Mouse (Mus musculus) layer of hippocampus, adult 8-10 months (tissue): Measurements from ENCODE around the gene Slc22a23. TPM values are rescaled to one million over a fixed set of nuclear protein-coding genes. Genes with fewer than 3 reads are reported as not detected.
A peak's percentile ranks its signal among the peaks of the same experiment; 100 is the strongest.

Experiments used
- DNase-seq, 2 experiments: peaks; one replicate each; pipeline ENCODE4 v3.0.0; 2022; ENCODE audit warnings: low spot score in 2 of 2
- total RNA-seq, 4 experiments: library from RNA; stranded (reverse); gene quantifications; 2 replicates each; pipeline ENCODE4 v1.2.4; 2022

Slc22a23 gene
- total RNA-seq, 4 experiments from 2014 or later: 32.3 to 41.6 (median 36.4) TPM

DNA sequence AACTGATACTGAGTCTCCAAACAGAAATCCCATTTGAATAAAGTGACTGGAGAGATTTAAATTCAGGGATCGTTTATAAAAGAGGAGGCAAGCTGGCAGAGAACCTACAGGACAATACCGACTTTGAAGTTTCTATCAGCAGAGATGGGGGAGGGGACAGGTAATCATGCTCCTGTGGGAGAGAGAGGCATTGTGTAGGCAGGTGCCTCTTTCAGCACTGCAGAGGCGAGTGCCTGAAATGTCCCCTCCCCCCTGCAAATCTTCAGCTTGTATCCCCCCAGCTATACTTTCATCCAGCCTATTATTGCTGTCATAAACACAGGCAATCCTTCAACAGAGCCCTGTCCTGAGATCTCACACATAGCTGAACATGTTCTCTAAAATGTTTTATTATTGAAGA is 43.4 kb downstream of the Slc22a23 start:
- no peak for DNase-seq

DNA sequence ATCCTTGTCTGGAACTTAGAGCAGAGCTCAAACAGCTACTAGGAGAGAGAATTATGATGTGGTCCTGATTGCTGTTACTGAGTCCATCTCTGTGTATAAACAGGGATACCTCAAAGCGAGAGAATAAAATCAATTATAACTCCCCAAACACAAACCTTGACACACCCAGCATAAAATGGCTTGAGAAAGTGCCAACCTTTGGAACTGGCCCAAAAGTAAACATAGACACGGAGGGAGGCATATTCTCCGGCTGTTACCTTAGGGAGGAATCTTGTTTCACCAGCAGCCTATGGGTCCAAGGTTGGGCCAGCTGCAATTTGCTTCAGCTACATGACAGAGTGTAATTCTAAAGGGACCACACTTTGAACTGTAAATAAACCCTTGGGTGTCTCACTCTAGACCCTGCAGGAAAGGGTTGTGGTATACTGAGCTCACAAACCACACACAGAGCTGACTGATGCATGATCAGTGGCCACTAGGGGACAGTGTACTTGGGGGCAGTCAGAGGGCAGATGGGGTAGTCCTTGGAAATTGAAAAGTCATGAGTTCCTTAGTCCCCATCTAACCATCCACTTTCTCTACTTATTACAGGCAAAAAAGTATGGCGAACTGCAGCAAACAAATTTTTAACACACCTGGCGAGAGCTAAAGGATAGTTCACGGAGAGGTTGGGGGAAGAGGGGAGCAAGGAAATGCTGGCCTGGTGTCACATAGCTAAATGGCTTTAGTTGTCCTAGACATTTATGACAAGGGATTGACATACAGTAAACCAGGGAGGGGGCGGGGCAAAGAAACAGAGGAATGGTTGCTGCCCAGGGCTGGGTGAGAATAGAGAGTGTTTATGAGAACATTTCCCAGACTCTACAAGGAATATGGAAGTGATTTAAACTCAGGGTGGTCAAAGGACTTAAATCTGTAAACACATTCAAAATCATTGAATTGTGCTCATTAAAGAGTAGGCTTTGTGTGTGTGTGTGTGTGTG is 45.3 kb downstream of the Slc22a23 start:
- DNase-seq: no peak

DNA sequence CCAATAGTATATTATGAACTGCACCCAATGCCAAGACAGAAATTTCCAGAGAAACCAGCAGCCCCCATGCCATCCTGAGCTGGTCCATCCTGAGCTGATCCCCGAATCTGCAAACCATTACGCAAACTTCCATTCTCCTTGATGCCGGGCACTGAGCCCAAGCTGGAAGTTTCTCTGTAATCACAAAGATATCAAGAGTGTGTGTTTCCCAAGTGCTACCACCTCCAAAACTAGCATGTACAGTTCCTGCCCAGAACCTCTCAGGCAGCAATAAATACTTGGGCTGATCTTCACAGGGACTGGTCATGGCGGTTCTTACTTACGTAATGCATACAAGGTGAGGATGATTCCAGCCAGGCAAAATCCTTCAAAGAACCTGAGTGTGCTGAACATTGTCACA is 46.3 kb downstream of the Slc22a23 start:
- no peak for DNase-seq

DNA sequence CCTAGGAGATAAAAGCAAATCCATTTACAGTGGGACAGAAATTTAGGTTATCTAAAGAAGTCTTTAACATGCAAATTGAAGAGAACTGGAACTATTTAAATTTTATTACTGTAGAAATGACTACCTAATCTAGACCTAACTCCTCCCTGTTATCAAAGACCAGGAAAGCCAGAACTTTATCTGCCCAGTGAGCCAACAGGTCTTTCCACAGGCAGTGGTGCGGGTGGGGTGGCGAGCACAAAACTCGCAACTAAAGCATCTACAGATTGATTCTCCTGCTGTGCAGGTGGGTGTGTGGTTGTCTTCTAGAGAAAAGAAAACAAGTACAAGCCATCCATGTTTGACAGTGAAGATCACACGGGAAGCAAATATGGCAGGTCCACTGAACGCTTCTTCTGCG is 46.9 kb downstream of the Slc22a23 start:
- DNase-seq: no peak

DNA sequence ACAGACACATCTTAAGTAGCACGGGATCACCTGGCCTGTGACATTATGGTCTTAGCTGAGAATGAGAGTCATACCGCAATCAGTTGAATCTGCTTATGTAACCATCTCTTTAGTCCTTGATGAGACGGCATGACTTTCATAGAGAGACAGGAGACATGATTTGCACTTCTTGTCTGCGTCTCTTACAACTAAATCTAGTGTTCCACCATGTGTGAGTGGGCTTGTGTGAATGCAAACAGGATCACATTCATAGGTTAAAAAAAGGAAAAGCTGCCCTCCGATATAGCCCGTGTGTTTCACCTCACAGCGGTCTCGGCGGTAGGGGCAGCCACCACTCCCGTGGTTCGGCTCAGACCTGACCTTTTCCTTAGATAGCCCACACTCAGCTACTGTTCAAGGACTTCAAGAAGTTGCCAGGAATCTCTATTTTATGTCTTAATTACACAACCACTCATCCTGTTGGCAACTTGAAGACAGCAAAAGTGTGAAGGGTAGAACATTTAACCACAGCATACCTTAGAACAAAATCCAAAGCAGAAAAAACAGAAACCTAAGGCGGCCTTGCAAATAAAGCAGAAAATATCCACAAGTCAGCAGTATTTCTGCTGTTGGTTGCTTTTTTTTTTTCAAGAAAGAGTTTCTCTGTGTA is 49.1 kb downstream of the Slc22a23 start:
- no peak for DNase-seq

GRCm38 (mm10) chr13:34294212-34294611 is 50.8 kb downstream of the Slc22a23 start:
- no peak for DNase-seq

GRCm38 (mm10) chr13:34292042-34292441 is 52.9 kb downstream of the Slc22a23 start:
- DNase-seq: no peak

GRCm38 (mm10) chr13:34290346-34290745 is 54.6 kb downstream of the Slc22a23 start:
- DNase-seq: no peak

DNA sequence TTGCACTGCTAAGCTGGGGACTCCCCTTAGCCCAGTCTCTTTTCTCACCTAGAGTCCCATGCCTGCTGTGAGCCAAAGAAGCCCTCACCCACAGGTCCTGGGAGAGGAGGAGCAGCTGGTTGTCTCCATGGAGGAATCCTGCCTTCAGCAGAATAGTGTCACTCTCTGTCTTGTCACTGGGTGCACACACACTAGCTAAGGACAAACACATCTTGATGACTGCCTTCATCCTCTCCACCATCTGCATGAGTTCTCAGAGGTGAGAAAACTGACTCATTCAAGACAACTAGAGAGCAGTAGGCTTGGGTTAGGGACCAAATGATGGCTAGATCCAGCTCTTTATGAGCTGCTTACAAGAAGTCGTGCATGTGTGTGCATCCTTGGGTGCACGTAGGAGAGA is 55.4 kb downstream of the Slc22a23 start:
- no peak for DNase-seq

GRCm38 (mm10) chr13:34288129-34288528 is 56.9 kb downstream of the Slc22a23 start:
- DNase-seq: no peak

- no peak for DNase-seq
These were observed 57.3 kb downstream of the Slc22a23 start for GRCm38 (mm10) chr13:34287601-34288083.

GRCm38 (mm10) chr13:34281360-34281759 is 63.6 kb downstream of the Slc22a23 start:
- DNase-seq: no peak

DNA sequence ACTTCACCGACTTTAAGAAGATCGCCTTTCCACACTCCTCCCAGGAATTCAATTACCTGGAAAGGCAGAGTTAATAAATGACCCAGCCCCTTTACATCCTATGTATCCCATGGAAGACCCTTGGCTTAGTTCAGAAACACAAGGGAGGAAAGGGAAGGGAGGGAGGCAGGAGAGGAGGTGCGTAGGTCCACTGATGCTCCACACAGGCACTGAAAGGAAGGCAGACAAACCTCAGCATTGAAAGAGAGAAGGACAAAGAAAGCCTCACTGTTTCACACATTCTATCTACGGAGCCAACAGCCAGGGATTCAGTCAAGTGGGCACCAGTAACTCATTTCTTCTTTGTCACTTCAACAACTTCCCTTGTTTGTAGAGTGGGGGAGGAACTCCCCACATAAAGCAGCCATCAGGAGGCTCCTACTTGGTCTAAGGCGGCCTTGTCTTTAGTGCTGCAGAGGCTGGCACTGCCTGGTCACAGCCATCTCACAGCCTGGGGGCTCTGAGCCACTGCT is 66.2 kb downstream of the Slc22a23 start:
- DNase-seq: peak; percentile 45 to 60

DNA sequence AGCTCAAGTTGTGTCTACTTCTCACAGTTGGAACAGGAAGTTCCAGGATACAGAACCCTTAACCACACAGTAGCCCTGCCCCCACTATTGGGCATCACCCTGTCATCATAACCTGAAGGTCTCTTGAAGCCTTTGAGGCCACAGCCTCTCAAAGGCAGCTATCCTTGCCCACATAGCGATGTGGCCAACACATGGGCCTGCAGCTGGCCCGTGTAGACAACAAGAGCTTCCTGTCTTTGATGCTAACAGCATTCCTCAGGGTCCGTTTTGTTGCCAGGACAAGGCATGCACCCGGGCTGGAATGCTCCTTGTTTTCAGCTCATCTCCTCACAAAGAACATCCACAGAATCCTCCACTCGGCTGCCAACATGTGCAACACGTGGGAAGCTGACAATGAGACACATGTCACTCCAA is 66.7 kb downstream of the Slc22a23 start:
- peak; percentile 52 to 75 for DNase-seq

DNA sequence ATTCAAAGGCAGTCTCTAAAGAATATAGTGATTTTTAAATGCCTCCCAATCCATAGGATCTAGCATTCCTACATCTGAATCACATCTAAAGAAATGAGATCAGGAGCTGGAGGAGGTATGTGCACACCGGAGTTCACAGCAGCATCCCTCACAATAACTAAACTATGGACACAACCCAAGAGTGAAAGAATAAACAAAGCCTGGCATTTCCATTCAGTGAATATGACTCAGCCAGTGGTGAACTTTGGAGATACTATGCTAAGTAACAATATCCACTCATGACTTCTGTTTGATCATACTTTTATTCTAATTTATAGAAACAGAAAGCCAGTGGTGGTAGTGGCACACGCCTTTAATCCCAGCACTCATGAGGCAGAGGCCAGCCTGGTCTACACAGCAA is 67.4 kb downstream of the Slc22a23 start:
- DNase-seq: no peak

DNA sequence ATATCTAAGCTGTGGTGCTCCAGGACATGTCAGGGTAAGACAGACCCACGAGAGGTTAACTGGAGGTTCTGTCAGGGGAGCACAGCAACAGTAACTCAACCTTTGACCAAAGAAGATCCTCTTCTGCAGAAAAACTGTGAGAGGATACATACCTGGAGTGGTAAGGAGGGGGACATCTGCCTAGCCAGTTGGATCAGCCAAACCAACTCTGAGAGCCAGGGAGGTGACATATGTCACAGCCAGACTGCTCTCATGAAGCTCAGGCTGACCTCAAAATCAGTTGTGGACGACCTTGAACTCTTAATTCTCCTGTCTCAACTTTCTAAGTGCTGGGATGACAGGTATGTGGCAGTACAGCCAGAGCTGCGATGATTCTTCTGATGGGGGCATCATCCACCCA is 68.0 kb downstream of the Slc22a23 start:
- no peak for DNase-seq

DNA sequence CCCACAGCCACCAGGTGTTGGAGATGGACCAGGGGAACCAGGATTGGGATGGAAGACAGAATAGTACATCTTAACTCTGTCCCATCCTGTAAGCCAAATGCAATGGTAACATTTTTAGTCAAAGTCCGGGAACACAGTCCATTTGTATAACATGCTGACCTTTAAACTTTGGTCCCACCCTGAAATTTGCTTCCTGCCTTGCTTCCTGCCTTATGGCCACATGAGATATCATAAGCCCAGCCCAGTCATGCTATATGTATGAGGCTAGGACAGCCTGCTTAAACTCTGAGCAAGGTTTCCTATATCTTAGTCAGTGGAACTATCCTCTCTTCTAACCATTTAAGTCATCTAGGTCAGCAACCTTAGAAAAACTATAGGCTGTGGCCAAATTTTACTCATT is 70.1 kb downstream of the Slc22a23 start:
- no peak for DNase-seq

- DNase-seq: peak in 1 of 2 experiments; percentile 47
These were observed 70.6 kb downstream of the Slc22a23 start for GRCm38 (mm10) chr13:34274417-34274816.

GRCm38 (mm10) chr13:34272275-34273054 is 72.5 kb downstream of the Slc22a23 start:
- DNase-seq: no peak

- no peak for DNase-seq
These were observed 73.3 kb downstream of the Slc22a23 start for GRCm38 (mm10) chr13:34271665-34272064.

- DNase-seq: no peak
These were observed 73.9 kb downstream of the Slc22a23 start for GRCm38 (mm10) chr13:34270886-34271602.
